Mouse (Mus musculus) CH12.LX (cell line): ENCODE data around the gene Triobp. TPM values are rescaled to one million over a fixed set of nuclear protein-coding genes. Genes with fewer than 3 reads are reported as not detected.

ENCODE experiments used
- DNase-seq: peaks from one replicate; pipeline ENCODE4 v3.0.0-alpha.2; 2013; ENCODE audit errors: extremely low read depth
- H3K27ac ChIP-seq: 2 replicates; pipeline ENCODE4 v1.5.1; 2012; ENCODE audit warnings: low read depth, mild to moderate bottlenecking, control low read depth, moderate library complexity; ENCODE audit not compliant: insufficient read depth
- H3K27me3 ChIP-seq: replicated peaks from 2 replicates; pipeline ENCODE3; 2012; ENCODE audit warnings: inconsistent platforms
- H3K36me3 ChIP-seq, 2 experiments: replicated peaks in 1 of 2; 2 replicates each; pipeline versions ENCODE3 to v1.6.1; 2012; ENCODE audit warnings: inconsistent platforms in 1 of 2, low read length in 1 of 2, mild to moderate bottlenecking in 1 of 2, mixed read lengths in 1 of 2, moderate library complexity in 1 of 2; ENCODE audit not compliant: control insufficient read depth in 1 of 2, insufficient read depth in 1 of 2
- H3K4me1 ChIP-seq, 2 experiments: 2 replicates each; pipeline ENCODE4 v1.6.1; 2012; ENCODE audit warnings: inconsistent platforms in 1 of 2, moderate library complexity in 1 of 2; ENCODE audit not compliant: insufficient read depth in 2 of 2, control insufficient read depth in 1 of 2
- H3K4me2 ChIP-seq: 2 replicates; pipeline ENCODE4 v1.6.1; 2012; ENCODE audit warnings: low read depth, mild to moderate bottlenecking, control low read depth; ENCODE audit not compliant: poor library complexity, insufficient read depth, severe bottlenecking
- H3K4me3 ChIP-seq, 3 experiments: fragments of 150-350 bp in 1 of 3; sonication (generic) in 1 of 3; replicated peaks in 1 of 3; 2 replicates each; pipeline versions ENCODE3 to v1.5.1; 2011 to 2012; ENCODE audit warnings: low read depth in 2 of 3, low read length in 2 of 3, mild to moderate bottlenecking in 2 of 3, moderate library complexity in 2 of 3, control low read depth in 1 of 3, improper control_type of control experiment in 1 of 3, inconsistent platforms in 1 of 3, mixed read lengths in 1 of 3; ENCODE audit not compliant: poor library complexity in 1 of 3
- H3K79me2 ChIP-seq: replicated peaks from 2 replicates; pipeline ENCODE4 v1.6.1; 2012; ENCODE audit warnings: mild to moderate bottlenecking, moderate library complexity; ENCODE audit not compliant: control insufficient read depth, poor library complexity, insufficient read depth, severe bottlenecking; ENCODE audit errors: extremely low read depth
- H3K9ac ChIP-seq: 2 replicates; pipeline ENCODE4 v1.6.1; 2012; ENCODE audit warnings: low read depth, mild to moderate bottlenecking, control low read depth, moderate library complexity; ENCODE audit not compliant: insufficient read depth
- H3K9me3 ChIP-seq: replicated peaks from 2 replicates; pipeline ENCODE3; 2012; ENCODE audit warnings: low read length, inconsistent platforms, mixed read lengths
- BHLHE40 ChIP-seq: IDR thresholded peaks from 2 replicates; pipeline ENCODE4 v1.6.1; 2011; ENCODE audit warnings: mild to moderate bottlenecking, low read depth, low read length, improper control_type of control experiment
- CHD1 ChIP-seq: IDR thresholded peaks from 2 replicates; pipeline ENCODE4 v1.6.1; 2012; ENCODE audit warnings: low read depth, low read length, improper control_type of control experiment, inconsistent platforms
- CHD2 ChIP-seq: IDR thresholded peaks from 2 replicates; pipeline ENCODE4 v1.6.1; 2011; ENCODE audit warnings: low read length, improper control_type of control experiment
- CTCF ChIP-seq, 2 experiments: IDR thresholded peaks in 1 of 2; conservative IDR thresholded peaks in 1 of 2; 2 replicates each; pipeline ENCODE4 v1.5.1; 2011 to 2012; ENCODE audit warnings: low read depth in 2 of 2, low read length in 2 of 2, improper control_type of control experiment in 1 of 2, inconsistent platforms in 1 of 2, mild to moderate bottlenecking in 1 of 2, moderate library complexity in 1 of 2
- E2F4 ChIP-seq: IDR thresholded peaks from 2 replicates; pipeline ENCODE4 v1.6.1; 2011; ENCODE audit warnings: low read depth, low read length, improper control_type of control experiment; ENCODE audit not compliant: insufficient replicate concordance
- ETS1 ChIP-seq: conservative IDR thresholded peaks from 2 replicates; pipeline ENCODE4 v1.6.1; 2012; ENCODE audit warnings: low read depth, mild to moderate bottlenecking, inconsistent platforms, low read length, improper control_type of control experiment, moderate library complexity
- GABPA ChIP-seq: IDR thresholded peaks from 2 replicates; pipeline ENCODE4 v1.6.1; 2012; ENCODE audit warnings: low read depth, low read length, improper control_type of control experiment, inconsistent platforms; ENCODE audit not compliant: insufficient replicate concordance
- JUN ChIP-seq: IDR thresholded peaks from 2 replicates; pipeline ENCODE4 v1.6.1; 2011; ENCODE audit warnings: low read depth, mild to moderate bottlenecking, low read length, improper control_type of control experiment, moderate library complexity; ENCODE audit not compliant: insufficient read depth
- JUND ChIP-seq: conservative IDR thresholded peaks from 2 replicates; pipeline ENCODE4 v1.6.1; 2011; ENCODE audit warnings: low read depth, low read length, improper control_type of control experiment
- KAT2A ChIP-seq: IDR thresholded peaks from 2 replicates; pipeline ENCODE4 v1.6.1; 2012; ENCODE audit warnings: low read length, improper control_type of control experiment, inconsistent platforms; ENCODE audit not compliant: insufficient replicate concordance
- MAX ChIP-seq: IDR thresholded peaks from 2 replicates; pipeline ENCODE4 v1.6.1; 2011; ENCODE audit warnings: low read length, improper control_type of control experiment
- MAZ ChIP-seq: IDR thresholded peaks from 2 replicates; pipeline ENCODE4 v1.6.1; 2012; ENCODE audit warnings: low read depth, mild to moderate bottlenecking, inconsistent platforms, low read length, improper control_type of control experiment, moderate library complexity
- MXI1 ChIP-seq: IDR thresholded peaks from 2 replicates; pipeline ENCODE4 v1.6.1; 2011; ENCODE audit warnings: mild to moderate bottlenecking, low read depth, low read length, improper control_type of control experiment
- NRF1 ChIP-seq: IDR thresholded peaks from 2 replicates; pipeline ENCODE4 v1.6.1; 2014; ENCODE audit warnings: low read depth, mild to moderate bottlenecking, inconsistent platforms, low read length, improper control_type of control experiment, moderate library complexity
- PAX5 ChIP-seq: IDR thresholded peaks from 2 replicates; pipeline ENCODE4 v1.6.1; 2012; ENCODE audit warnings: low read length, inconsistent platforms, mixed read lengths
- POLR2A ChIP-seq: IDR thresholded peaks from 2 replicates; pipeline ENCODE4 v1.6.1; 2011; ENCODE audit warnings: low read depth, mild to moderate bottlenecking, improper control_type of control experiment, low read length
- RAD21 ChIP-seq: IDR thresholded peaks from 2 replicates; pipeline ENCODE4 v1.6.1; 2011; ENCODE audit warnings: low read depth, mild to moderate bottlenecking, low read length, improper control_type of control experiment, moderate library complexity
- RCOR1 ChIP-seq: conservative IDR thresholded peaks from 2 replicates; pipeline ENCODE4 v1.6.1; 2012; ENCODE audit warnings: low read depth, mild to moderate bottlenecking, inconsistent platforms, low read length, improper control_type of control experiment
- SIN3A ChIP-seq: IDR thresholded peaks from 2 replicates; pipeline ENCODE4 v1.6.1; 2012; ENCODE audit warnings: low read length, improper control_type of control experiment, inconsistent platforms
- TCF12 ChIP-seq: IDR thresholded peaks from 2 replicates; pipeline ENCODE4 v1.6.1; 2014; ENCODE audit warnings: low read depth, mild to moderate bottlenecking, inconsistent platforms, low read length, improper control_type of control experiment
- UBTF ChIP-seq: IDR thresholded peaks from 2 replicates; pipeline ENCODE4 v1.6.1; 2012; ENCODE audit warnings: low read depth, mild to moderate bottlenecking, inconsistent platforms, low read length, improper control_type of control experiment, moderate library complexity
- USF1 ChIP-seq: IDR thresholded peaks from 2 replicates; pipeline ENCODE4 v1.6.1; 2014; ENCODE audit warnings: low read depth, mild to moderate bottlenecking, inconsistent platforms, low read length, improper control_type of control experiment
- USF2 ChIP-seq: conservative IDR thresholded peaks from 2 replicates; pipeline ENCODE4 v1.6.1; 2011; ENCODE audit warnings: low read depth, low read length, improper control_type of control experiment
- ZC3H11A ChIP-seq: IDR thresholded peaks from 2 replicates; pipeline ENCODE4 v1.6.1; 2012; ENCODE audit warnings: low read depth, mild to moderate bottlenecking, inconsistent platforms, low read length, improper control_type of control experiment
- ZKSCAN1 ChIP-seq: IDR thresholded peaks from 2 replicates; pipeline ENCODE4 v1.6.1; 2012; ENCODE audit warnings: low read depth, inconsistent platforms, low read length, improper control_type of control experiment, borderline replicate concordance
- ZNF384 ChIP-seq: IDR thresholded peaks from 2 replicates; pipeline ENCODE4 v1.6.1; 2012; ENCODE audit warnings: low read depth, low read length, improper control_type of control experiment, inconsistent platforms
- dilution Hi-C: fragments of 300-500 bp; cut with MboI; formaldehyde crosslinking; loops from 2 replicates; pipeline ENCODE4 v1.14.3; 2020; ENCODE audit warnings: low sequenced_read_pairs; ENCODE audit not compliant: extremely low pct_unique_long_range_greater_than_20kb, extremely low pct_ligation_motif_present
- in situ Hi-C: fragments of 300-500 bp; cut with MboI; formaldehyde crosslinking; loops from 3 replicates; pipeline ENCODE4 v1.14.3; 2019; ENCODE audit warnings: low sequenced_read_pairs, low pct_ligation_motif_present, low pct_unique_long_range_greater_than_20kb, mixed read lengths
- polyA plus RNA-seq: library from polyadenylated mRNA; unstranded; fragments of >175 nt; gene quantifications from 2 replicates; pipeline ENCODE4 v1.2.1, GENCODE M21; 2012; ENCODE audit warnings: low read depth; ENCODE audit not compliant: insufficient read length
- total RNA-seq, 2 experiments: library from RNA; depleted of rRNA; stranded (reverse); fragments of 300-350 nt in 1 of 2; fragments of >200 nt in 1 of 2; gene quantifications; 2 replicates each; pipeline ENCODE4 v1.2.3; 2012 to 2014

Gene Triobp
- total and polyA plus RNA-seq, 3 experiments, result 11.5 to 31.0 (median 25.5) TPM

GRCm38 (mm10) chr15:78908399-78908798 is 39.1 kb upstream of the Triobp start:
- Histone ChIP-seq H3K4me1 (peaks cover 2 to 12% of the 10 kb centered on the region in 2 experiments), H3K9me3 (peaks cover 1% of the 10 kb centered on the region), H3K4me3 (no peak overlapping the region), H3K9ac (no peak overlapping the region), H3K79me2 (no peaks in the 10 kb centered on the region), H3K27me3 (no peaks in the 10 kb centered on the region), H3K4me2 (no peak overlapping the region), H3K36me3 (peaks cover 79 to 99% of the 10 kb centered on the region in 2 experiments), H3K27ac (no peak overlapping the region)
- no peak for DNase-seq
- in situ Hi-C loops, result loop anchor here (5.0 to 25.0 kb wide), 2 partner anchors 39 to 429 kb away; partner anchors contain the start of genes Maff, Pla2g6 and Triobp
- dilution Hi-C loops, result no loop called here
- TF ChIP-seq CHD1, result no peak
- no peak for TF ChIP-seq BHLHE40
- no peak for TF ChIP-seq E2F4
- TF ChIP-seq NRF1, result no peak
- TF ChIP-seq JUND, result no peak
- TF ChIP-seq TCF12, result no peak
- no peak for TF ChIP-seq ZNF384
- TF ChIP-seq GABPA, result no peak
- TF ChIP-seq MAX, result no peak
- TF ChIP-seq CHD2, result no peak
- TF ChIP-seq ZC3H11A, result no peak
- no peak for TF ChIP-seq CTCF (conservative IDR thresholded peaks at IDR 0.05 in 1 of 2, IDR thresholded peaks at IDR 0.05 in 1 of 2; ENCODE audit: low read depth in 2 of 2, low read length in 2 of 2)
- TF ChIP-seq PAX5, result no peak
- TF ChIP-seq UBTF, result no peak
- TF ChIP-seq JUN, result no peak
- TF ChIP-seq USF2, result no peak
- no peak for TF ChIP-seq RAD21
- no peak for TF ChIP-seq MAZ
- TF ChIP-seq POLR2A, result no peak
- no peak for TF ChIP-seq RCOR1

GRCm38 (mm10) chr15:78908982-78909381 is 38.5 kb upstream of the Triobp start:
- no peak overlapping the region for H3K9ac ChIP-seq
- no peak overlapping the region for H3K27ac ChIP-seq
- no peak for DNase-seq
- in situ Hi-C loops (loop anchor here (5.0 to 25.0 kb wide), 2 partner anchors 38 to 428 kb away; partner anchors contain the start of genes Maff, Pla2g6 and Triobp), dilution Hi-C loops (no loop called here)
- no peaks in the 10 kb centered on the region for H3K79me2 ChIP-seq
- H3K36me3 ChIP-seq, result peaks cover 76 to 99% of the 10 kb centered on the region in 2 experiments
- TF ChIP-seq MAX, result no peak
- TF ChIP-seq ZKSCAN1, result no peak
- no peak for TF ChIP-seq UBTF
- TF ChIP-seq MXI1, result no peak
- no peak for TF ChIP-seq USF1
- no peak for TF ChIP-seq JUND
- TF ChIP-seq MAZ, result no peak
- no peak for TF ChIP-seq TCF12
- TF ChIP-seq PAX5, result no peak
- TF ChIP-seq SIN3A, result no peak
- TF ChIP-seq KAT2A, result no peak
- TF ChIP-seq ETS1, result no peak
- TF ChIP-seq E2F4, result no peak
- peaks cover 7% of the 10 kb centered on the region for H3K9me3 ChIP-seq
- H3K4me1 ChIP-seq, result peaks cover 0 to 7% of the 10 kb centered on the region in 2 experiments; a peak in 2 of 4 replicates
- no peaks in the 10 kb centered on the region for H3K27me3 ChIP-seq
- no peak overlapping the region for H3K4me3 ChIP-seq
- H3K4me2 ChIP-seq, result no peak overlapping the region
